Mouse (Mus musculus): ENCODE measurements around the gene Igsf10.

DNA sequence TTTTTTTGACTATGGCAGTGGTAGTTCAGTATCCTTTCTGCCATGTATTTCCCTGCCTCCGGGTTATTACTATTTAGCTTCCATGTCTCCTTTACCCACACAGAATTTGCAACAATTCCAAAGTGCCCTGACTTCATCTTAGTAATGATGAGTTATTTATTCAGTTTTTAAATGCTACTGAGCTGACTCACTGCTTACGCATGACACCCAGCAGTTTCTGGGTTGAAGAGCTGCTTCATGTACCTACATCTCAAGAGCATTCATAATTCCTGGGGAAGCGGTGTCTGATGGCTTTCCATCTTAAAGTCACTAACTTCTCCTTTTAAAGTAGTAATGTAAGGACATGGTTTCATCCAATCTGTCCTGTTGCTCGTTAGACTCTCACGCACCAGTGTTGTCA lies 39.2 kb downstream of the Igsf10 start:
- TF ChIP-seq CTCF (IDR thresholded peaks at IDR 0.05; ENCODE audit: low read depth, low read length) (no peak), POLR2A (IDR thresholded peaks at IDR 0.05; ENCODE audit: insufficient read depth, low read length) (no peak), EP300 (IDR thresholded peaks at IDR 0.05; ENCODE audit: insufficient read depth, low read depth, low read length) (no peak)
